Mouse (Mus musculus): ENCODE data around the gene Hephl1. TPM values are rescaled to one million over a fixed set of nuclear protein-coding genes. Genes with fewer than 3 reads are reported as not detected.
A peak's percentile ranks its signal among the peaks of the same experiment; 100 is the strongest.

Gene Hephl1
- polyA plus RNA-seq, 1 experiment from 2014 or later = not detected

DNA sequence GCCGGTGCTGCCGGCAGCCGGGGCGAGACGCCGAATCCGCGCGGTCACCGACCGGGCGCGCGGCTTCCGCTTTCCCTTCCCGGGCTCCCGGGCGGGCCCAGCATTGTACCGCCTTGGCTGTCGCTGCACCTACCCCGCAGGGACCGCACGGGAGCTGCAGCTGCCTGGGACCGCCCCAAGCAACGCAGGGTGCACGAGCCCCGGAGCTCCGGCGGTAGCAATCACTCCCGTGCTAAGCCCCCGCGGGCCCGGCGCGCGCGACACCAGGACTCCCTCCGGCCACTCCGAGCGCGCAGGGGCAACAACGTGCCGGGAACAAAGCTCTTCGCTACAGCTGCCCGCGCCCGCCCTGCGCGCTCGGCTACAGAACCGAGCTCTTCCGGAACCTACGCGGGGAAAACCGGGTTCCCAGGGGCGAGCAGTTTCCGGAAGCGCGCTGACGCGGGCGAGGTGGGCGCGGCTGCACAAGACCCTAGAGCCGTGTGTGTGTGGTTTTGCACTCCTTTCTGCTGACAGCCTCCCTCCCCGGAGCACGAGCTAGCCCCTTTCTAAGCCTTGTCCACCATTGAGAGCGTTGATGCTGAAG, 66.7 kb downstream of the Hephl1 start, which contains the start of gene Panx1:
Panx1 (minus strand) TSS at position 395 of the 586 bp plus-strand sequence.
- Histone ChIP-seq H3K4me1 (replicated peaks; ENCODE audit: control insufficient read depth, insufficient read depth) (no peaks in the 10 kb centered on the region), H3K27ac (replicated peaks) (peak within 1 kb of the TSS; percentile 89), H3K27me3 (ENCODE audit: control insufficient read depth, insufficient read depth, low read length) (no peaks in the 10 kb centered on the region), H3K36me3 (ENCODE audit: control insufficient read depth, insufficient read depth, low read length) (no peaks in the 10 kb centered on the region), H3K9ac (ENCODE audit: low read length) (peak within 1 kb of the TSS; percentile 86), H3K4me3 (ENCODE audit: low read depth, low read length) (peak within 1 kb of the TSS; percentile 81), H3K9me3 (ENCODE audit: control insufficient read depth, low read length) (no peaks in the 10 kb centered on the region), H3K4me2 (replicated peaks; ENCODE audit: low read depth) (peak within 1 kb of the TSS; percentile 87)
- TF ChIP-seq CTCF (IDR thresholded peaks at IDR 0.05; ENCODE audit: low read depth) (no peak), EP300 (optimal IDR thresholded peaks at IDR 0.05) (no peak)
- ATAC-seq (ENCODE audit: low FRiP score, low TSS enrichment) (peak; percentile 84), DNase-seq (ENCODE audit: low spot score) (peak; percentile 80)
- under 1% methylated on average over 68 of the region's 68 CpGs for WGBS

DNA sequence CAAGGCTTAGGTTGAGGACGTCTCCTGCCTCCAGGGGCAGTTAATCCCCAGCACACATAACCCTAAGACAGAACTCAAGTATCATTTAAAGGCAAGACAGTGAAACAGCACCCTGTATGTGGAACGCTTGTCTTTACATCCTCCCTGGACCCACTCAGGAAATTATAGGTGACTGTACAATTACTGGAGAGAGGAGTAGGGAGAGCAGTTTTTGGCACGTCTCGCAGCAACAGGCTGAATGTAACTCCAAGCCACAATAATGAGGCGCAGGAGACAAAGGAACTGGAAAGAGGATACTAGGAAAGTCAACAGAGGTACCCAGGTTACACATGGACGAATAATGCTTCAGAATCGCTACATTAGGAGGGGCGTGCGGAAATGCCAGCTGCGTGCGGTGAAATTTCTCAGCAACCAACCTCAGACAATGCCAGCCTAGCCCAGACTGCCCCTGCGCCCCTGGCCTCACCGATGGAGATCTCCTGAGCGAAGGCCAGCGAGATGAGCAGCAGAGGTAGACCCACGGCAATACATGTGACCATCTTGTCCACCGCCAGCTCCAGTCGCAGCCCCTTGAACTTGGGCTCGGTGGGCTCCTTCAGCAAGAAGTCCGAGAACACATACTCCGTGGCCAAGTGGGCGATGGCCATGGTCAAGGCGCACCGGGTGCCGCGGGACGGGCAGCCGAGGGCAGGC, 67.4 kb downstream of the Hephl1 start:
- H3K9ac ChIP-seq (ENCODE audit: low read length) = peak overlapping the region; percentile 86
- DNase-seq (ENCODE audit: low spot score) (no peak), ATAC-seq (ENCODE audit: low FRiP score, low TSS enrichment) (0 out of 2 replicates have a peak, but pooled peaks have one; percentile 19)
- peak overlapping the region; percentile 89 for H3K27ac ChIP-seq (replicated peaks)
- H3K4me2 ChIP-seq (replicated peaks; ENCODE audit: low read depth) = peak overlapping the region; percentile 87
- TF ChIP-seq CTCF (IDR thresholded peaks at IDR 0.05; ENCODE audit: low read depth) (no peak), EP300 (optimal IDR thresholded peaks at IDR 0.05) (no peak)
- no peaks in the 10 kb centered on the region for H3K27me3 ChIP-seq (ENCODE audit: control insufficient read depth, insufficient read depth, low read length)
- H3K4me1 ChIP-seq (replicated peaks; ENCODE audit: control insufficient read depth, insufficient read depth) = no peaks in the 10 kb centered on the region
- H3K36me3 ChIP-seq (ENCODE audit: control insufficient read depth, insufficient read depth, low read length) = no peaks in the 10 kb centered on the region
- no peaks in the 10 kb centered on the region for H3K9me3 ChIP-seq (ENCODE audit: control insufficient read depth, low read length)
- 1% methylated on average over 28 of the region's 28 CpGs for WGBS
- peak overlapping the region; percentile 81 for H3K4me3 ChIP-seq (ENCODE audit: low read depth, low read length)

DNA sequence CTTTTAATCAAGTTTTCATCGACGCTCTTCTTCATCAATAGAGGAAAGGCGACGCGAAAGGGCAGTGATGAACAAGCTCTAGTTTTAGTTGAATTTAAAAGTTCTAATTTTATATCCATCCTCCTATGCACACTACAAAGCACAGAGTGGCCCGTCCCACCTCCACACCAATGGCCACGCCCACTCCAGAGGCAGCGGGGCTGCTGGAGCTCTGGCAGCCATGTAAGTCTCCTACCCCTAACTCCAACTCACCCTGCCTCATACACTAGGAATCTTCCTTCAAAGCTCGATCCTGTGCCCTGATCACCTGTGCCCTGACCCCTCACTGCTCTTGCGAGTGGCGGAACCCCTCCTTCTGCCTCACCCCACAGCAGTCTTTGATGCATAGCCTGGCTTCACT, 70.4 kb downstream of the Hephl1 start:
- Histone ChIP-seq H3K27ac (replicated peaks) (no peak overlapping the region), H3K36me3 (ENCODE audit: control insufficient read depth, insufficient read depth, low read length) (no peaks in the 10 kb centered on the region), H3K4me2 (replicated peaks; ENCODE audit: low read depth) (no peak overlapping the region), H3K27me3 (ENCODE audit: control insufficient read depth, insufficient read depth, low read length) (no peaks in the 10 kb centered on the region), H3K4me1 (replicated peaks; ENCODE audit: control insufficient read depth, insufficient read depth) (0 out of 2 replicates have a peak, but pooled peaks cover 2% of the 10 kb centered on the region), H3K9ac (ENCODE audit: low read length) (no peak overlapping the region), H3K4me3 (ENCODE audit: low read depth, low read length) (no peak overlapping the region), H3K9me3 (ENCODE audit: control insufficient read depth, low read length) (no peaks in the 10 kb centered on the region)
- WGBS = 87% methylated on average over 11 of the region's 11 CpGs
- no peak for DNase-seq (ENCODE audit: low spot score)
- no peak for ATAC-seq (ENCODE audit: low FRiP score, low TSS enrichment)
- TF ChIP-seq EP300 (optimal IDR thresholded peaks at IDR 0.05) = no peak
- no peak for TF ChIP-seq CTCF (IDR thresholded peaks at IDR 0.05; ENCODE audit: low read depth)

DNA sequence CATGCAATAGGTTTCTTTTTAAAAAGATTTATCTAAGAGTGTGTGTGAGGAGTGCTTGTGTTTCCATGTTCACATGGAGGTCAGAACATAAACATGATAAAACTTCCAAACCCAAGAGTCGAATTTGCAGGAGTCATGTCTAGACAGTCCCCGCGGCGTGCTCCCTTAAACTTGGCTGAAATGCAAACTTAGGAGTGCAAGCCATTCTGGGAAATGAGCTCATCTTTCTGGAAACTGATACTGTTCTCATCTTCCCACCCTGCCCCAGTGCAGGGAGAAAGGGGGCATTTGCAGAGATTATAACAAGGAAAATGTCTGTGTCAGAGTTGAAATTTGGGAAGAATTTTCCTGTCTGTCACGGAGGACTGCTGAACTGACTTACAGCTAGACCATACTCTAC, 72.1 kb downstream of the Hephl1 start:
- no peaks in the 10 kb centered on the region for H3K9me3 ChIP-seq (ENCODE audit: control insufficient read depth, low read length)
- TF ChIP-seq CTCF (IDR thresholded peaks at IDR 0.05; ENCODE audit: low read depth) (no peak), EP300 (optimal IDR thresholded peaks at IDR 0.05) (no peak)
- H3K9ac ChIP-seq (ENCODE audit: low read length) = no peak overlapping the region
- no peaks in the 10 kb centered on the region for H3K27me3 ChIP-seq (ENCODE audit: control insufficient read depth, insufficient read depth, low read length)
- ATAC-seq (ENCODE audit: low FRiP score, low TSS enrichment) (no peak), DNase-seq (ENCODE audit: low spot score) (no peak)
- H3K4me2 ChIP-seq (replicated peaks; ENCODE audit: low read depth) = no peak overlapping the region
- H3K27ac ChIP-seq (replicated peaks) = no peak overlapping the region
- no peak overlapping the region for H3K4me3 ChIP-seq (ENCODE audit: low read depth, low read length)
- H3K4me1 ChIP-seq (replicated peaks; ENCODE audit: control insufficient read depth, insufficient read depth) = 0 out of 2 replicates have a peak, but pooled peaks cover 2% of the 10 kb centered on the region
- H3K36me3 ChIP-seq (ENCODE audit: control insufficient read depth, insufficient read depth, low read length) = no peaks in the 10 kb centered on the region
- WGBS = 63% methylated on average over 5 of the region's 5 CpGs

DNA sequence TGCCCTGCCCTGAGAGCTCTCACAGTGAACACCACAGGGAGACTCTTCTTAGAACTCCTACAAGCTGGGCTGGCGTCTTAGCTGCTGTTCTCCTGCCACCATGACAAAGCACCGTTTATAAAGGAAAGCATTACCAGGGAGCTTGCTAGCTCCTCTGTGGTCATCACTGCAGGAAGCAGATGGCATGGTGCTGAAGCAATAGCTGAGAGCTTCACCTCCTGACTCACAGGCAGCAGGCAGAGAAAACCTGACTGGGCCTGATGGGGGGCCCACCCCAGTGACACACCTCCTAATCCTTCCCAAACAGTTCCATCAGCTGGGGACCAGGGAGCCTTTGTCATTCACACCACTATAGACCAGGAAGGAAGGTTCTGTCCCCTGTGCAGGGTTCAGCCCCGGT, 74.2 kb downstream of the Hephl1 start:
- ATAC-seq (ENCODE audit: low FRiP score, low TSS enrichment) = peak; percentile 81
- Histone ChIP-seq H3K27ac (replicated peaks) (peak overlapping the region; percentile 73), H3K9me3 (ENCODE audit: control insufficient read depth, low read length) (no peaks in the 10 kb centered on the region), H3K9ac (ENCODE audit: low read length) (no peak overlapping the region), H3K4me2 (replicated peaks; ENCODE audit: low read depth) (no peak overlapping the region), H3K36me3 (ENCODE audit: control insufficient read depth, insufficient read depth, low read length) (no peaks in the 10 kb centered on the region), H3K27me3 (ENCODE audit: control insufficient read depth, insufficient read depth, low read length) (no peaks in the 10 kb centered on the region), H3K4me1 (replicated peaks; ENCODE audit: control insufficient read depth, insufficient read depth) (0 out of 2 replicates have a peak, but pooled peaks cover 2% of the 10 kb centered on the region), H3K4me3 (ENCODE audit: low read depth, low read length) (no peak overlapping the region)
- 41% methylated on average over 3 of the region's 3 CpGs for WGBS
- TF ChIP-seq EP300 (optimal IDR thresholded peaks at IDR 0.05) (no peak), CTCF (IDR thresholded peaks at IDR 0.05; ENCODE audit: low read depth) (no peak)
- DNase-seq (ENCODE audit: low spot score) = peak; percentile 21

DNA sequence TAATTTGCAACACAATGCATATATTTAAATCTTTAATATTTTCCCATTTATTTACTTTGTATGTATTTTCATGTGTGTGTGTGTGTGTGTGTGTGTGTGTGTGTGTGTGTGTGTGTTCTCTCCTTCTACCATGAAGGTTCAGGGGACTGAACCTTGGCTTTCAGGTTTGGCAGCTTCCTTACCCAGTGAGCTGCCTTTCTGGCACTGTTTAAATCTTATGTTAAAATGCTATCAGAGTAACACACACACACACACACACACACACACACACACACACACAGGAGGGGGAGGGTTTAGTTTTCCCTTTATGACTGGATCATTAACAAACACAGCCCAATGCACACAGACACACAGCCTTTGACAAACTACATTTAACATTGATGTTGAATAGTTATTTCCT, 74.7 kb downstream of the Hephl1 start:
- DNase-seq (ENCODE audit: low spot score) = peak; percentile 67
- peak; percentile 77 for ATAC-seq (ENCODE audit: low FRiP score, low TSS enrichment)
- Histone ChIP-seq H3K9ac (ENCODE audit: low read length) (no peak overlapping the region), H3K4me3 (ENCODE audit: low read depth, low read length) (no peak overlapping the region), H3K9me3 (ENCODE audit: control insufficient read depth, low read length) (no peaks in the 10 kb centered on the region), H3K27me3 (ENCODE audit: control insufficient read depth, insufficient read depth, low read length) (no peaks in the 10 kb centered on the region), H3K36me3 (ENCODE audit: control insufficient read depth, insufficient read depth, low read length) (no peaks in the 10 kb centered on the region), H3K4me1 (replicated peaks; ENCODE audit: control insufficient read depth, insufficient read depth) (0 out of 2 replicates have a peak, but pooled peaks cover 2% of the 10 kb centered on the region), H3K27ac (replicated peaks) (peak overlapping the region; percentile 73), H3K4me2 (replicated peaks; ENCODE audit: low read depth) (no peak overlapping the region)
- TF ChIP-seq EP300 (optimal IDR thresholded peaks at IDR 0.05) (no peak), CTCF (IDR thresholded peaks at IDR 0.05; ENCODE audit: low read depth) (no peak)
